ENCODE assay signal across 14 mouse cellular contexts in the genomic region with DNA sequence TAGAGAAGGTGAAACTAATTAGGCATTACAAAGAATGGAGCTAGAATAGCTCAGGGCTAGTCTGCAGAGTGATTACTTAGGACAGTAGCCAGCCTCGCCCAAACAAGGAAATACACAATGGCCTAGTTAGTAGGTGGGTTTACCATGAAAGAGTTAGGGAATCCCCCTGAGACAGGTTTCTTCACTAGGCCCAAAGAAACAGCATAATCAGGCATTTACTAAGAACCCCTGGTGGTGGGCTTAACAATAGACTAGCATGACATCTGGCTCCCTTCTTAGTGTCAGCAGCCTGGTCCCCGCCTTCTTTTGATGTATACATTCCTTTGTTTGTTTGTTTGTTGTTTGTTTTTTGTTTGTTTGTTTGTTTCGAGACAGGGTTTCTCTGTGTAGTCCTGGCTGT. TPM values are rescaled to one million over a fixed set of nuclear protein-coding genes. Genes with fewer than 3 reads are reported as not detected.
DNase-seq lines count a peak whose midpoint lies in the region; TF ChIP-seq lines count a peak whose summit lies in the region.
"Not testable (repeated sequence)": the region's sequence is repeated elsewhere in the genome, so short reads cannot be mapped to it uniquely, and the experiment has no call there.
"Had no signal": no experiment of that assay in that cellular context is flagged by ENCODE, and none has a peak within 500 bp of the region (broad histone marks: within the 10 kb centered on the region; RNA-seq: fewer than 3 reads in every experiment).

No protein-coding gene starts in this region.

- DNase-seq in ES-CJ7 (ENCODE audit: low read depth, low spot score) (peak; percentile 43), R1 (ENCODE audit: low read depth, low spot score) (peak; percentile 85), ZHBTc4 (ENCODE audit: low read depth, low spot score) (peak; percentile 70)
- not testable (repeated sequence) for DNase-seq in ES-E14 (ENCODE audit: low read depth, low spot score)

- H3K36me3 ChIP-seq in ES-Bruce4 (ENCODE audit: control insufficient read depth, insufficient read depth, low read length, poor library complexity, severe bottlenecking); ES-E14 (ENCODE audit: control insufficient read depth, insufficient read depth, low read length, poor library complexity, severe bottlenecking): not testable (repeated sequence)

- H3K27me3 ChIP-seq in ES-Bruce4 (ENCODE audit: control insufficient read depth, insufficient read depth, low read length, poor library complexity, severe bottlenecking) = not testable (repeated sequence)

- in situ Hi-C loops in ES-E14 (cut with MboI; ENCODE audit: low sequenced_read_pairs in 2 of 2, unreplicated experiment in 2 of 2) = not testable (repeated sequence)

- peaks cover 27% of the 10 kb centered on the region for H3K9me3 ChIP-seq in ES-Bruce4 (replicated peaks; ENCODE audit: control insufficient read depth, insufficient read depth, low read length, poor library complexity, severe bottlenecking)
- not testable (repeated sequence) for H3K9me3 ChIP-seq in ES-E14 (ENCODE audit: control insufficient read depth, insufficient read depth, low read depth, low read length)

- not testable (repeated sequence) for TF ChIP-seq EP300 in ES-Bruce4 (IDR thresholded peaks at IDR 0.05; ENCODE audit: insufficient read depth, low read depth, low read length)

- not testable (repeated sequence) for H3K4me3 ChIP-seq in ES-Bruce4 (ENCODE audit: low read depth, low read length); ES-E14 (ENCODE audit: insufficient read depth in 1 of 2, low read depth in 1 of 2, low read length in 2 of 2, poor library complexity in 1 of 2, severe bottlenecking in 1 of 2)

- TF ChIP-seq POLR2A in ES-Bruce4 (IDR thresholded peaks at IDR 0.05; ENCODE audit: insufficient read depth, low read length) = not testable (repeated sequence)

- not testable (repeated sequence) for H3K4me1 ChIP-seq in ES-Bruce4 (ENCODE audit: control insufficient read depth, insufficient read depth, low read length); ES-E14 (ENCODE audit: control insufficient read depth in 2 of 2, insufficient read depth in 2 of 2, low read length in 2 of 2, poor library complexity in 1 of 2)

- TF ChIP-seq CTCF in ES-Bruce4 (IDR thresholded peaks at IDR 0.05; ENCODE audit: low read depth, low read length) = not testable (repeated sequence)

- H3K9ac ChIP-seq in ES-Bruce4 (ENCODE audit: low read depth, poor library complexity, severe bottlenecking); ES-E14 (ENCODE audit: insufficient read depth, low read depth, low read length, poor library complexity, severe bottlenecking): not testable (repeated sequence)

- H3K27ac ChIP-seq in ES-Bruce4 (ENCODE audit: insufficient read depth, low read length) (peak overlapping the region; percentile 96), ES-E14 (ENCODE audit: insufficient read depth, low read depth, low read length, poor library complexity, severe bottlenecking) (peak overlapping the region; percentile 29)

RNA-seq across cellular contexts. Expression of gene Bcl2l15, which starts 7.8 kb away (rescaled TPM):
- polyA plus RNA-seq in ES-Bruce4 (2011; ENCODE audit: insufficient read depth, insufficient read length, low read depth, missing spikeins) = 0.91 TPM in 1 of 2 replicates, not detected in the other
- 0.90 and 1.4 TPM in 2 replicates for total RNA-seq in ES-E14 (2012; rRNA removed)
- total RNA-seq: adrenal gland, adult 18-20 months; adrenal gland, adult 2 months; adrenal gland, postnatal 36 days; MEL had no signal
- polyA plus RNA-seq: adrenal gland, adult 2 months; G1E had no signal

RNA-seq across cellular contexts. Expression of gene Ptpn22, which starts 19.4 kb away (rescaled TPM):
- polyA plus RNA-seq in ES-Bruce4 (2011; ENCODE audit: insufficient read depth, insufficient read length, low read depth, missing spikeins) = 1.6 TPM in 1 of 2 replicates, not detected in the other
- 0.22 and 0.37 TPM in 2 replicates for total RNA-seq in ES-E14 (2012; rRNA removed)
- total RNA-seq: MEL had no signal
- polyA plus RNA-seq: G1E had no signal

RNA-seq across cellular contexts. Expression of gene Gm43064, which starts 30.8 kb away (rescaled TPM):
- polyA plus RNA-seq in ES-Bruce4 (2011; ENCODE audit: insufficient read depth, insufficient read length, low read depth, missing spikeins) = not detected in 2 replicates
- 0.32 and 0.76 TPM in 2 replicates for total RNA-seq in ES-E14 (2012; rRNA removed)
- total RNA-seq: adrenal gland, adult 8-10 months; adrenal gland, postnatal 14 days; adrenal gland, postnatal 4 days had no signal
- polyA plus RNA-seq: adrenal gland, adult 2 months; C2C12 had no signal

RNA-seq across cellular contexts. Expression of gene Ap4b1, which starts 30.9 kb away (rescaled TPM):
- 14.6 and 15.6 TPM in 2 replicates for polyA plus RNA-seq in ES-Bruce4 (2011; ENCODE audit: insufficient read depth, insufficient read length, low read depth, missing spikeins)
- 10.1 and 12.8 TPM in 2 replicates for total RNA-seq in ES-E14 (2012; rRNA removed)

RNA-seq across cellular contexts. Expression of gene Dclre1b, which starts 31.0 kb away (rescaled TPM):
- polyA plus RNA-seq in ES-Bruce4 (2011; ENCODE audit: insufficient read depth, insufficient read length, low read depth, missing spikeins) = 9.3 and 10.9 TPM in 2 replicates
- total RNA-seq in ES-E14 (2012; rRNA removed) = 7.1 and 8.2 TPM in 2 replicates
